Mouse (Mus musculus) inflammation-experienced regulatory T-cells (primary cell): ENCODE data around the gene Map1b. TPM values are rescaled to one million over a fixed set of nuclear protein-coding genes. Genes with fewer than 3 reads are reported as not detected.

Experiments used
- polyA plus RNA-seq, 2 experiments: library from polyadenylated mRNA; unstranded; fragments of 100-300 nt; shearing (Covaris generic); gene quantifications; one replicate each; pipeline ENCODE4 v1.2.1; 2017

Map1b gene
- 1 to 10 TPM in 1 of 2 experiments, under 1 TPM in 1; 0.58 to 2.1 TPM for polyA plus RNA-seq

DNA sequence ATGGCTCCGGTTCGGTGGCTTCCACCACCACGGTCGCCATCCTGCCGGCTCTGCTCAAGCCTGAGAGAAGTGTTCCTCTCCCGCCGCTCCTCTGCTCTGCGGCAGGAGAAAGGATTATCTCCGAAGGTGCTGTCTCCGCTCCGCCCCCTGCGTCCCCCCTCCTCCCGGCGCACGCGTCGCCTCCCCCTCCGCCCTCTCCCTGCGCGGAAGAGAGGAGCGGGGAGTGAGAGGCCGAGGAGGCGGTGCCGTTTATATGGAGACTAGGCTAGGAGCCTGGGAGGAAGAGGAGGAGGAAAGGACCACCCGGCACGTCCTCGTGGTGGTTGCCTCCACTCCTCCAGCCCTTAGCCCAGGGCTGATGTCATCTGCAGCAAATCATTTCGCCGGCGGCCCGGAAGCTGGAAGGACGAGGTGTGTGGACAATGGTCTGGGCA, at the start of gene Map1b:
TSS of gene Map1b (minus strand) at position 93 of the 434 bp plus-strand sequence.

Other genes with a start within 250 kb of the Map1b start
- gene Ptcd2, start 171.8 kb downstream of the Map1b start, polyA plus RNA-seq: 10 to 100 TPM; 56.3 to 71.3 TPM
- gene Mrps27, start 171.8 kb downstream of the Map1b start, polyA plus RNA-seq: 10 to 100 TPM; 23.1 to 29.1 TPM